Mouse (Mus musculus): ENCODE data around the gene Glyat.

DNA sequence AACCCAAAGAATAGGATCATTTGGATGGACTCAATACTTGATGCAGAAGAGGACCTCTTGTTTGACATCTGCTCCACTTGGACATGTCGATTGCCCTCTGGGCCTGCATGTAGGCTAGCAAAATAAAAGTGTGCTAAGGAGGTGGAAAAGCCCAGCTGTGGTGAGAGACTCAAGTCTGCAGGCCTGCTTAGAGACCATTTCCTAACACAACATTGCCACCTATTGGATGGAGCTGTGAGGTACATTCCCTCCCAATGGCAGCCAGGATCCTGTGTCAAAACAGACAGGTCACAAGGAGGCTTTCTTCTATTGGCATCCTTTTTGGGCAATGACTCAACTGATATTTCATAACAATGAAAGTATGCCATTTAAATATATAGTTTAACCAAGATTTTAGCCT, 41.2 kb upstream of the Glyat start:
- TF ChIP-seq CTCF (IDR thresholded peaks at IDR 0.05; ENCODE audit: control insufficient read depth, insufficient read depth, low read length) (peak; percentile 87), POLR2A (IDR thresholded peaks at IDR 0.05; ENCODE audit: borderline replicate concordance, control insufficient read depth, low read depth, low read length) (no peak)
